Mouse (Mus musculus) kidney, adult 9 months (tissue): ENCODE measurements around the gene Olfr385.
"Not testable (repeated sequence)": the region's sequence is repeated elsewhere in the genome, so short reads cannot be mapped to it uniquely, and the experiment has no call there.

Experiments used
- DNase-seq: peaks from one replicate; pipeline ENCODE4 v3.0.0; 2022

Gene Olfr385

DNA sequence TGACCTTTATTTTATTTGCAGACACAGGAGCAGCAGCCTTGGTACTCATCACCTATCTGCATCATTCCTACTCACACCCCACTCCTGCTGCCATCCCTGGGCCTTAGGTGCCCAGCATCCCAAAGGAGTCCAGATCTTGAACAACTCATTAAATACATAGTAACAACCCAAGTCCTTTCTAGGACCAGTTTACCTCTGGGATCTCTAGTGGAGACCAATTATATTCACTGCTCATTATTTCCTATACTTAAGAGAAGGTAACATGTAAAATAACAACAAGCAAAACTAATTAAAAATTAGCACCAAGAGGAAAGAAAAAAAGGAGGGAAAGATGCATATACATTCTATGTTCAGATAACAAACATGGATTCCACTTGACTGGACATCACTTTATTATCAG is at the start of gene Olfr385:
Gene Olfr385 (minus strand): TSS at position 101 of the 400 bp plus-strand sequence.
- DNase-seq = no peak

- DNase-seq = no peak
Measured at GRCm38 (mm10) chr11:73598294-73598693, 5.5 kb upstream of the Olfr385 start, which contains the start of gene Olfr384. TSS of gene Olfr384 (plus strand) at chr11:73598594.

DNA sequence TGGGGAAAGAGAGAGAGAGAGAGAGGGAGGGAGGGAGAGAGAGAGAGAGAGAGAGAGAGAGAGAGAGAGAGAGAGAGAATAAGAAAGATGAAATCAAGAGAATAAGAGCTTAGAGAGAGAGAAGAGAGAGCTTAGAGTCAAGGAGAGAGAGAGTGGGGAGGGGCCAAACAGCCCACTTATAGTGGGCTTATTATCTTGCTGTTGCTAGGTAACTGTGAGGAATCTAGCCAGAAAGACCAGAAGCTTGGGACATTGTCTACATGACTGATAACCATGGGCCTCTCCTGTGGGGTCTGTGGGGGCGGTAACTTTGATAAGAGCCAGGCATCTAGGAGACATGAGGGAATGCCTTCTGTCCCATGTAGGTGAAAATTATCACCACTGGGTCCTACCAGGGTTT is 9.6 kb downstream of the Olfr385 start:
- not testable (repeated sequence) for DNase-seq

DNA sequence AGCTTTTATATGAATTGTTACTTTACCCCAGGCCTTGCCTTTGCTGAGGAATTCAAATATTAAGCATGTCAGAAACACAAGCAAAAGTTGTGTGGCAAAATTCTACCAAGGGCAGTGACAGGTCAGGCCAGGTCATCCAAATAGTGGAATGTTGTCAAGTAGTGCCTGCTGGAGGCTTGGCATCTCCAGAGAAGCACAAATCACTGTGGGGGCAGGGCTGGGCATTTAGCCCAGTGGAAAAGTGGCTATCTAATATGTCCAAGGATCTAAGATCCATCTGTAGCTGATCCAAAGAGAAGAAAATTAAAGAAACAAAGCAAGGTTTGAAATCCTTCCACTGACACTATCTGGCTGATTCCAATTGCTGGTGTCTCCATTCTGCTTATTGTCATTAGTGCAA is 12.9 kb downstream of the Olfr385 start:
- peak; percentile 4 for DNase-seq
